Mouse (Mus musculus) thymus, adult 2 months (tissue): Measurements from ENCODE around the gene Snap91.

Experiments used
- CTCF ChIP-seq: fragments of 200-500 bp; IDR thresholded peaks from 2 replicates; pipeline ENCODE4 v1.5.1; 2012; ENCODE audit warnings: mild to moderate bottlenecking, control low read depth, low read length, moderate library complexity, borderline replicate concordance; ENCODE audit not compliant: control insufficient read depth, poor library complexity, insufficient read depth; ENCODE audit errors: extremely low read depth
- POLR2A ChIP-seq: fragments of 200-500 bp; IDR thresholded peaks from 2 replicates; pipeline ENCODE4 v1.6.1; 2012; ENCODE audit warnings: mild to moderate bottlenecking, low read length, control low read depth, moderate library complexity; ENCODE audit not compliant: control insufficient read depth, poor library complexity, insufficient read depth; ENCODE audit errors: extremely low read depth

GRCm38 (mm10) chr9:86762477-86763376 is 117.7 kb downstream of the Snap91 start:
- TF ChIP-seq CTCF: no peak
- TF ChIP-seq POLR2A: no peak
